Mouse (Mus musculus) gonadal fat pad, adult 2 months (tissue): ENCODE results near the gene Slc25a11. TPM values are rescaled to one million over a fixed set of nuclear protein-coding genes. Genes with fewer than 3 reads are reported as not detected.
A peak's percentile ranks its signal among the peaks of the same experiment; 100 is the strongest.

Source experiments
- DNase-seq: peaks from one replicate; pipeline ENCODE4 v3.0.0-alpha.2; 2012; ENCODE audit warnings: low read depth
- polyA plus RNA-seq: library from polyadenylated mRNA; depleted of rRNA; stranded (reverse); fragments of >200 nt; gene quantifications from 2 replicates; pipeline ENCODE4 v1.2.3, GENCODE M21; 2012; rRNA removed

Gene Slc25a11
- 164 and 171 TPM in 2 replicates for polyA plus RNA-seq

GRCm38 (mm10) chr11:70646691-70647650, at the start of gene Slc25a11, which contains the start of gene Rnf167:
Gene Slc25a11 (minus strand): TSS chr11:70647479.
Gene Rnf167 (plus strand): TSS chr11:70647235.
- no peak for DNase-seq

GRCm38 (mm10) chr11:70693504-70693903, 46.2 kb upstream of the Slc25a11 start:
- DNase-seq = no peak

- DNase-seq = no peak
Observed at GRCm38 (mm10) chr11:70689578-70689977, 42.3 kb upstream of the Slc25a11 start.

GRCm38 (mm10) chr11:70688372-70688771, 41.1 kb upstream of the Slc25a11 start:
- no peak for DNase-seq

GRCm38 (mm10) chr11:70687601-70688199, 40.4 kb upstream of the Slc25a11 start, which contains the start of gene Camta2:
Gene Camta2 (minus strand): TSS chr11:70688105.
- DNase-seq = no peak

- DNase-seq = no peak
Observed at GRCm38 (mm10) chr11:70686901-70687566, 39.8 kb upstream of the Slc25a11 start.

- DNase-seq = no peak
Observed at GRCm38 (mm10) chr11:70683640-70684039, 36.4 kb upstream of the Slc25a11 start.

GRCm38 (mm10) chr11:70681897-70682581, 34.8 kb upstream of the Slc25a11 start:
- no peak for DNase-seq

GRCm38 (mm10) chr11:70681170-70681569, 33.9 kb upstream of the Slc25a11 start:
- DNase-seq = no peak

- no peak for DNase-seq
Observed at GRCm38 (mm10) chr11:70679894-70680293, 32.6 kb upstream of the Slc25a11 start.

- no peak for DNase-seq
Observed at GRCm38 (mm10) chr11:70679361-70679760, 32.1 kb upstream of the Slc25a11 start.

- DNase-seq = no peak
Observed at GRCm38 (mm10) chr11:70678576-70678975, 31.3 kb upstream of the Slc25a11 start.

- no peak for DNase-seq
Observed at GRCm38 (mm10) chr11:70678092-70678491, 30.8 kb upstream of the Slc25a11 start.

GRCm38 (mm10) chr11:70674501-70674900, 27.2 kb upstream of the Slc25a11 start:
- no peak for DNase-seq

- DNase-seq = no peak
Observed at GRCm38 (mm10) chr11:70674014-70674413, 26.7 kb upstream of the Slc25a11 start.

- no peak for DNase-seq
Observed at GRCm38 (mm10) chr11:70671333-70672047, 24.2 kb upstream of the Slc25a11 start.

GRCm38 (mm10) chr11:70670483-70670882, 23.2 kb upstream of the Slc25a11 start:
- DNase-seq = no peak

- no peak for DNase-seq
Observed at GRCm38 (mm10) chr11:70669582-70670345, 22.5 kb upstream of the Slc25a11 start.

GRCm38 (mm10) chr11:70668771-70669505, 21.7 kb upstream of the Slc25a11 start, which contains the start of gene Spag7:
Gene Spag7 (minus strand): TSS chr11:70669416.
- DNase-seq = peak; percentile 99
